Mouse (Mus musculus) brain, adult 2 months (tissue): ENCODE results near the gene Srsf1.
"Not testable (repeated sequence)": the region's sequence is repeated elsewhere in the genome, so short reads cannot be mapped to it uniquely, and the experiment has no call there.

Experiments used
- DNase-seq: peaks from one replicate; pipeline ENCODE4 v3.0.0; 2011; ENCODE audit warnings: low read depth, low spot score

Srsf1 gene

GRCm38 (mm10) chr11:88039066-88039465, 8.1 kb upstream of the Srsf1 start:
- no peak for DNase-seq

DNA sequence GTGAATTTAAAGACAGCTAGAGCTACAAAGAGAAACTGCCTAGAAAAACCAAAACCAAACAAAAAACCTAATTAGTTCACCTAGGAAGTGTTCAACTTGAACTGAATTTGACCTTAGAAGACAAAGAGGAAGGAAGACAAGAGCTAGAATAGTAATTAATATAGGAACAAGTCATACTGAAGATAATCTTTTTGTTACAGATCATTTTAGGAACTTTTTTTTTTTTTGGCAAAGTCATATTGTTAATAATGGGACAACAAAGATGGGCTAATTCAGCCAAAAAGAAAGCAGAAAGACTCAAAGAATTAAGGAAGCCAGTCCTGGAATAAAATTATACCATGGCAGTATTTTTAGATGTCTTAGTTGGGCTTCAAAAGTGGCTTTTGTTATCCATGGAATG, 2.9 kb upstream of the Srsf1 start:
- DNase-seq: no peak

- DNase-seq: not testable (repeated sequence)
Observed at GRCm38 (mm10) chr11:88045159-88045558, 2.0 kb upstream of the Srsf1 start.

- no peak for DNase-seq
Observed at GRCm38 (mm10) chr11:88045878-88046277, 1.3 kb upstream of the Srsf1 start.

DNA sequence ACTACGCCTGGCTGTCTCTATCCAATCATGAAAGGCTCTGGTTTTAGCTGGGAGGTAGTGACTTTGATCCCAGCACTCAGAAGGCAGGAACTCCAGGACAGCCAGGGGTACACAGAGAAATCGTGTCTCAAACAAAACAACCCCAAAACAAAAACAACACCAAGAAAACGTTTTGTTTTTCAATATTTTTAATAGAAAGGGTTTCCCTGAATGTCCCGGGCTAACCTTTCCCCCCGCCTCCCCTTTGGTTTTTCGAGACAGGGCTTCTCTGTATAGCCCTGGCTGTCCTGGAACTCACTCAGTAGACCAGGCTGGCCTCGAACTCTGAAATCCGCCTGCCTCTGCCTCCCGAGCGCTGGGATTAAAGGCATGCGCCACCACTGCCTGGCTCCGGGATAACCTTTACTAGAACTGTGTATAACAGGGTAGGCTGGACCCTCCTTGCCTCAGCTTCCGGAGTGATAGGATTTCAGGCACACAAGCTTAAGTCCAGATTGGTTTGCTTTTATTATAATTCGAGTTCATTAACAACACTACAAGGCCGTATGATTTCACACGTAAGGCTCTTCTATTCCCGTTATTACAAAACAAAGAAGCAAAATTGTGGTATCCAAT, 743 bp upstream of the Srsf1 start:
- DNase-seq: no peak

- peak; percentile 79 for DNase-seq
Observed at GRCm38 (mm10) chr11:88047871-88048531, 828 bp downstream of the Srsf1 start.

GRCm38 (mm10) chr11:88048961-88049670, 1.9 kb downstream of the Srsf1 start:
- peak; percentile 42 for DNase-seq

DNA sequence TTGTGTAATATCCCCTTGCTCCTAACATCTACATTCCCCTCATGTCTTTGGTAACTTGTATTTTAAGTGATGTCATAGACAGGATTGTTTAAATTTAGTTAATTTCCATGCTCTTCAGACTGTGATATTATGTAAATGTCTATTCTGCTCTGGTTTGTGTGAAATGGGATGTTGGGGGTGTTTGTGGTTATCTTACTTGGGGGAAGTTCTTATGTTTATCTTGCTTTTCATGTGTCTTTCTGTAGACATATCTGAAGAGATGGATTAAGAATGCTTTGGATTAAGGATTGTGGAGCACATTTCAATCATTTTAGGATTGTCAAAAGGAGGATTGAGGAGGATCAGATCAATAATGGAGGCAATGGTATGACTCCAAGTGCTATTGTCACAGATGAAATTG, 2.6 kb downstream of the Srsf1 start:
- DNase-seq: no peak

DNA sequence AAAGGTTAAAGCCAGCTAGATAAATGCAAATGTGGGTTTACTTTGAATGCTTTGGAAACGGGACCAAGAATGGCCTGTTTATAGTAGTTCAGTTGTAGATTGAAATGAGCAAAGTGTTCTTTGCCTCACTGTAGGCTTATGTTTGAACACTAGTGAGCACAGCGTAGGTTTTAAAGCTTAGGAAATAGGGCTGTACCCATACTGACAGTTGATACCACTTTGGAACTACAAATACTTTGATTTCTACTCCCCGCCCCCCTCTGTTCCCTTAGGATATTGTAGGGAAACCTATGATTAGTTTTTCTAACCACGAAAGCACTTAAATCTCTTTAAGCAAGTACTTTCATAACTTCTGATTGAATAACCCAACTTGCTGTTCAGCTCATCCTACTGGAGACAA, 5.5 kb downstream of the Srsf1 start:
- DNase-seq: no peak

- no peak for DNase-seq
Observed at GRCm38 (mm10) chr11:88053821-88054220, 6.6 kb downstream of the Srsf1 start.

DNA sequence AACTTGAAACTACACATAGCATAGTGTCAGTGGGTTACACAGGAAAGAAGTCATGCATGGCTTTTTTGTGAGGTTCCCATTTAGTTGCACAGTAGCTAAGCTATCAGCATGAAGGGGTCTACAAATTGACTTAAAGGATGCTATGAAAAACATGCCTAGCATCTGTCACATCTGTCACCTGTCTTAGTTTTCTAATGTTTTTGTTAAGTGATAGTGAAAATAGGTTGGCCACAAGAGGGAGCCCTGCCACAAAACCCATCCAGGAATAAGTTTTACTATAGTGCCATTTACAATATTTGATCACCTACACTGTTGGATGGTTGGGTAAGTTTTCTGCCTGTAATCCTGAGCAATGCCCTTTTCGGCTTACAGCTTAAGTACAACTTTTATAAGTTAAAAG, 7.4 kb downstream of the Srsf1 start:
- peak; percentile 68 for DNase-seq

DNA sequence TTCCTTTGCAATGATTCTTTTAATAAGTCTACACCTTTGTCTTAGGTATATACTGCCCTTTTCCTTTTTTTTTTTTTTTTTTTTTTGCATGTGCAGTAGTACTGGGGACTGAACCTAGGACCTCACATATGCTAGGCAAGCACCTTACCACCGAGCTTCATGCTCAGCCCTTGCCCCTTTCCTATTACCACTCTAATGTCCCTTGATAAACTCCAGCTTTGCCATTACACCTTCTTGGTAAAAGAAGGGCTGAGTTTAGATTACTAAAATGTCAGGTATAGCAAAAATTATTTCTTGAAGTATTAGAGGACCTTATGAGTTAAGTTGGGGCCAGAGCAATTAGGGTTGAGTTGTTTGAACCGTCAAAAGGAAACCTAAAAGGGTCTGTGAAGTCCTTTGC, 8.6 kb downstream of the Srsf1 start:
- no peak for DNase-seq

DNA sequence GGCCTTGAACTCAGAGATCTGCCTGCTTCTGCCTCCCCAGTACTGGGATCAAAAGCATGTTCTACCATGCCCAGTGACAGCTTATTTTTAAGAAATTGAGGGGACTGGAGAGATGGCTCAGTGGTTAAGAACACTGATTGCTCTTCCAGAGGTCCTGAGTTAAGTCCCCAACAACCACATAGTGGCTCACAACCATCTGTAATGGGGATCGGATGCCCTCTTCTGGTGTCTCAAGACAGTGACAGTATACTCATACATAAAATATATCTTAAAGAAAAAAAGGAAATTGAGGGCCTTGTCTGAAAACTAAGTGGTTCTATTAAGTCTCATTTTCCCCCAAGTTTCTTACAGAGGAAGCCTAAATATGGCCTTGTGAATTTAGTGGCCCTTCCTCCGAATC, 10.6 kb downstream of the Srsf1 start:
- DNase-seq: no peak

GRCm38 (mm10) chr11:88059141-88059540, 12.0 kb downstream of the Srsf1 start:
- peak; percentile 83 for DNase-seq

DNA sequence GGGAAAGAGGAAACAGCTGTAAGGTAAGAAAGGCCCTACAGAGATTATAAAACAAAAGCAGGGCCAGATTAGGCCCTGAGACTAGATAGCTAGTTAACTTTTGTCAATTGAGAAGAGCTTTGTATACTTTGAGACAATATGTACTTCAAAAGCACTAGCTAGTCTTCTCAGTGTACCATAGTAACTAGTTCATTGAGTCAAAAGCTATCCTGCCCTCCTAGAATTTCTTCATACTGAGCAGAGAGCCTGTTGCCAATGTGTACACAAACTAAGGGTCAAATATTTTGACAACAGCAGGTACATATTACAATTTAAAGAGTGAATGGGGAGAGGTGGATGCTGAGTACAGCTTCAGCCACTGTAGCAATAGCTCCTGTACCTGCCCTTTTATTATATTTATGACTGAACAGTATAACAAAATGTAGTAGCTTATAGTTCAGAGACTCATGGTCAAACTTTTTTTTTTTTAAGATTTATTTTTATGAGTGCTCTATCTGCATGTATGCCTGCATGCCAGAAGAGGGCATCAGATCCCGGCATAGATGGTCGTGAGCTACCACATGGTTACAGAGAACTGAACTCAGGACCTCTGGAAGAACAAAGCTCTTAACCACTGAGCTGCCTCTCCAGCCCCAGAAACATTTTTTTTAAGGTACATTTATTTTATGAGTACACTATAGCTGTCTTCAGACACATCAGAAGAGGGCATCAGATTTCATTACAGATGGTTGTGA, 14.9 kb downstream of the Srsf1 start:
- DNase-seq: peak; percentile 51

DNA sequence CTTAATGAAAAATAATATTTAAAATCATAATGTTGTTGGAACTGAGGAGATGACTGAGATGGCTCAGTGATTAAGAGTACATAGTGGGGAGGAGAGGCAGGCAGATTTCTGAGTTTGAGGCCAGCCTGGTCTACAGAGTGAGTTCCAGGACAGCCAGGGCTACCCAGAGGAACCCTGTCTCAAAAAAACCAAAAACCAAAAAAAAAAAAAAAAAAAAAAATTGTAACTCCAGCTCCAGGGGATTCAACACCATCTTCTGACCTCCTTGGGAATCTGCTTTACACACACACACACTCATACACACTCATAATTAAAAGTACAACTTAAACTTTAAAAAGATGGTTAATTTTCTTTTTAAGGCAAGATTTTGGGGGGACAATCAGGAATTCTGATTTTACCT, 18.6 kb downstream of the Srsf1 start:
- DNase-seq: no peak

- DNase-seq: peak; percentile 77
Observed at GRCm38 (mm10) chr11:88067191-88067585, 20.0 kb downstream of the Srsf1 start.

GRCm38 (mm10) chr11:88067586-88068410, 20.6 kb downstream of the Srsf1 start, which contains the start of gene Vezf1:
Gene Vezf1, plus strand, starts transcription at chr11:88068279.
- DNase-seq: peak; percentile 83

DNA sequence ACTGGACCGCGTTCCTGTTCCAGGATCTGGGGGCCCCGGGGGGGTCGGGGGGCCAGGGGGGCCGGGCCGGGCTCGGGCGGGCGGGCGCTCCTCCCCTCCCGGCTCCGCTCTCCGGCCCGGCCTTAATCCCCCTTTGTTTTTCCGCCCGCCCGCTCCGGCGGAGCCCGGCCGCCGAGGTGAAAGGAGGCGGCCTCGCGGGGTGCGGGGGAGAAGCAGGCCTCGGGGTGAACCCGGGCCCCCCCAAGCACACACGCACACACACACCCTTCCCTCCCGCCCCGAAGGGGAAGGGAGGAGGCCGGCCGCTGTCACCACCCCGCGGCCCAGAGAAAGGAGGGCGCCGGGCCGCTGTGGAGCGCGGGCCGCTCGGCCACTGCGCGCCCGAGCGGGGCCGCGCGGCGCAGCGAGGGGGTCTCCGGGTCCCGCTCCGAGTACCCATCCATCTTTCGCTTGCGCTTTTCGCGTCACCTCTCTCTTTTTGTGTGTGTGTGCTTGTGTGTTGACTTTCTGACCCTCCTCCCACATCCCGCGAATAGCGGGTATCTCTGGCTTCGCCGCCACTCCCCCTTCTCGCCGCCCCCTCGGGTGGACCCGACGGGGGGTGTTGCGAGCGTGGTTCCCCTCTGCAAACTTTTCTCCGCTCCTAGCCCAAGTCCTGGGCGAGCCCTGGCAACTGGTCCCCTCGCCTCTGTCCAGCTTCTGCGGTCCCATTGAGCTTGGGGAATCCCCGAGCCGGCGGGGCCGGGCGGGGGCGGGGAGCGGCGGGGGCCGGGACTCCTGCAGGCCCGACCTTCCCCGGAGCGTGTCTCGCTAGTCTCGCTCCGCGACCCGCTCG, 21.5 kb downstream of the Srsf1 start:
- DNase-seq: peak; percentile 60

- DNase-seq: no peak
Observed at GRCm38 (mm10) chr11:88069246-88069570, 22.0 kb downstream of the Srsf1 start.

DNA sequence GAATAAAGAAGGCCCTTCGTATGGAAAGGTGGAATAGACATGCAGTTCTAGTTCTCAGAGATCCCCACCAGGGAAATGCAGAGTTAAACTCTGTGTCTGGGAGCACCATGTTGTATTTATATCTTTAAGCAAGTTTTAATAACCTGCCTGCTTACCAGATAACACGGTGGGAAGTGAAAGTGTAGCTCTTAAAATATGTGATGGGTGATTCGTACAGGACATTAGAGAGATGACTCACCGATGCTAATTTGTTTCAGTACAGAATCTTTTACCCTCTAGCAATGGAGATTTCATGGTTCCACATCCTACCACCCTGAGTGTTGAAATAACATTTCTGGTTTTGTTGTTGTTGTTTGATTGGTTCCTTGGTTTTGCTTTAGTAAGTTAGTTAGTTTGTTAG, 23.2 kb downstream of the Srsf1 start:
- DNase-seq: no peak
